Comparison of ENCODE assay signal across 14 mouse cellular contexts in the genomic region with DNA sequence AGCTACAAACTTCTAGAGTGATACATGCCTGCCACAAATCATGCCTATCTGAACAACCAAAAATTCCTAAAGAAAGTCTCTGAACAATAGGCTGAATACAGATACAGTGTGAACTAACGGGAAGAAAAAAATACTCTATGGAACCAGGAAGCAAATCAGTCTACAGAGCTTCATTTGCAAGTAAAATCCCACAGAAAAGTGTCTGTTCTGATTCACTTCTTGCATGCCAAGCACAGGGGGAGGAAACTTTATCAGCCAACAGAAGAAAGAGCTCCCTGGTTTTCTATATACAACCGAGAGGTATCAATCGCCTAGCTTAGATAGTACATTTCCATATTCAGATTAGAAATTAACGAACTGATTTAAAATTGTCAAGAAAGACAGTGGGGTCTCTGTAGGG. TPM values are rescaled to one million over a fixed set of nuclear protein-coding genes. Genes with fewer than 3 reads are reported as not detected.
A peak's percentile ranks its signal among the peaks of the same experiment; 100 is the strongest.
DNase-seq lines count a peak whose midpoint lies in the region; ATAC-seq and TF ChIP-seq lines count a peak whose summit lies in the region.
"Had no signal": no experiment of that assay in that cellular context is flagged by ENCODE, and none has a peak within 500 bp of the region (broad histone marks: within the 10 kb centered on the region; RNA-seq: fewer than 3 reads in every experiment).

No protein-coding gene starts in this region.

- peaks cover 17% of the 10 kb centered on the region for H3K4me1 ChIP-seq in forebrain, embryonic 14.5 days (ENCODE audit: control insufficient read depth, insufficient read depth, low read length)
- H3K4me1 ChIP-seq in hindbrain, embryonic 16.5 days (ENCODE audit: control insufficient read depth, insufficient read depth, low read depth, low read length), result no peaks in the 10 kb centered on the region
- H3K4me1 ChIP-seq in neural tube, embryonic 13.5 days (replicated peaks), result peaks cover 15% of the 10 kb centered on the region
- H3K4me1 ChIP-seq: embryonic facial prominence, embryonic 15.5 days; liver, embryonic 12.5 days had no signal

- peak; percentile 65 for ATAC-seq in forebrain, embryonic 14.5 days
- peak; percentile 49; the same call in 1 of the 2 replicates for ATAC-seq in hindbrain, embryonic 16.5 days
- ATAC-seq in neural tube, embryonic 13.5 days (ENCODE audit: low read depth), result no peak
- ATAC-seq: liver, embryonic 12.5 days; lung, postnatal 0 days had no signal

- WGBS in forebrain, embryonic 14.5 days, result 9% methylated on average over 4 of the region's 4 CpGs
- WGBS in hindbrain, embryonic 16.5 days, result 27% methylated on average over 4 of the region's 4 CpGs
- WGBS in neural tube, embryonic 13.5 days, result 32% methylated on average over 4 of the region's 4 CpGs

- H3K27me3 ChIP-seq in forebrain, embryonic 14.5 days (replicated peaks; ENCODE audit: control insufficient read depth, insufficient read depth, low read length), result no peaks in the 10 kb centered on the region
- no peaks in the 10 kb centered on the region for H3K27me3 ChIP-seq in hindbrain, embryonic 16.5 days (replicated peaks; ENCODE audit: control insufficient read depth, insufficient read depth, low read length)
- no peaks in the 10 kb centered on the region for H3K27me3 ChIP-seq in neural tube, embryonic 13.5 days
- H3K27me3 ChIP-seq: embryonic facial prominence, embryonic 15.5 days; liver, embryonic 12.5 days had no signal

- no peak for TF ChIP-seq CTCF in layer of hippocampus, adult 2 months (conservative IDR thresholded peaks at IDR 0.05)

- peak overlapping the region; percentile 64; the same call in 1 of the 2 replicates for H3K27ac ChIP-seq in layer of hippocampus, adult 2 months
- peak overlapping the region; percentile 85 for H3K27ac ChIP-seq in forebrain, embryonic 14.5 days (ENCODE audit: low read depth, low read length)
- H3K27ac ChIP-seq in hindbrain, embryonic 16.5 days (ENCODE audit: low read depth, low read length), result peak overlapping the region; percentile 70
- peak overlapping the region; percentile 86 for H3K27ac ChIP-seq in neural tube, embryonic 13.5 days (replicated peaks)
- H3K27ac ChIP-seq: embryonic facial prominence, embryonic 15.5 days; liver, embryonic 12.5 days had no signal

- peak overlapping the region; percentile 42 for H3K4me2 ChIP-seq in forebrain, embryonic 14.5 days (ENCODE audit: low read length)
- no peak overlapping the region; the same call in 1 of the 2 replicates for H3K4me2 ChIP-seq in hindbrain, embryonic 16.5 days (ENCODE audit: low read length)
- H3K4me2 ChIP-seq in neural tube, embryonic 13.5 days, result peak overlapping the region; percentile 46
- H3K4me2 ChIP-seq: embryonic facial prominence, embryonic 15.5 days; liver, embryonic 12.5 days had no signal

- H3K9me3 ChIP-seq in forebrain, embryonic 14.5 days (replicated peaks; ENCODE audit: control insufficient read depth, low read length), result no peaks in the 10 kb centered on the region
- H3K9me3 ChIP-seq in hindbrain, embryonic 16.5 days (ENCODE audit: control insufficient read depth, low read length), result no peaks in the 10 kb centered on the region
- no peaks in the 10 kb centered on the region for H3K9me3 ChIP-seq in neural tube, embryonic 13.5 days
- H3K9me3 ChIP-seq: embryonic facial prominence, embryonic 15.5 days; liver, embryonic 12.5 days had no signal

- peak overlapping the region; percentile 10; the same call in 1 of the 2 replicates for H3K4me3 ChIP-seq in layer of hippocampus, adult 2 months
- no peak overlapping the region for H3K4me3 ChIP-seq in forebrain, embryonic 14.5 days (ENCODE audit: low read depth, low read length)
- no peak overlapping the region for H3K4me3 ChIP-seq in hindbrain, embryonic 16.5 days (ENCODE audit: low read length)
- H3K4me3 ChIP-seq in neural tube, embryonic 13.5 days, result no peak overlapping the region
- H3K4me3 ChIP-seq: embryonic facial prominence, embryonic 15.5 days; liver, embryonic 12.5 days had no signal

- peak in 1 of 2 experiments; percentile 41 for DNase-seq in layer of hippocampus, adult 2 months (ENCODE audit: low spot score in 2 of 2)
- DNase-seq in layer of hippocampus, postnatal 36 days, result no peak
- peak; percentile 70 for DNase-seq in forebrain, embryonic 14.5 days (ENCODE audit: low spot score)
- no peak for DNase-seq in adrenal gland, adult 8-10 months
- DNase-seq in kidney, adult 18-20 months, result no peak
- DNase-seq in gastrocnemius, adult 18-20 months (ENCODE audit: low spot score), result no peak
- DNase-seq: heart, postnatal 10 days; kidney, adult 9 months had no signal

- H3K9ac ChIP-seq in forebrain, embryonic 14.5 days (ENCODE audit: low read length), result peak overlapping the region; percentile 54; the same call in 1 of the 2 replicates
- H3K9ac ChIP-seq in hindbrain, embryonic 16.5 days (ENCODE audit: low read depth, low read length), result no peak overlapping the region
- no peak overlapping the region for H3K9ac ChIP-seq in neural tube, embryonic 13.5 days
- H3K9ac ChIP-seq: embryonic facial prominence, embryonic 15.5 days; liver, embryonic 12.5 days had no signal

- 0 out of 2 replicates have a peak, but pooled peaks cover 4% of the 10 kb centered on the region for H3K36me3 ChIP-seq in forebrain, embryonic 14.5 days (ENCODE audit: control insufficient read depth, insufficient read depth, low read length)
- H3K36me3 ChIP-seq in hindbrain, embryonic 16.5 days (ENCODE audit: control insufficient read depth, insufficient read depth, low read length), result no peaks in the 10 kb centered on the region
- H3K36me3 ChIP-seq in neural tube, embryonic 13.5 days, result no peaks in the 10 kb centered on the region
- H3K36me3 ChIP-seq: embryonic facial prominence, embryonic 15.5 days; liver, embryonic 12.5 days had no signal

RNA-seq across cellular contexts. Expression of gene Rnf180, which starts 43.8 kb away (rescaled TPM):
- total RNA-seq in layer of hippocampus, adult 2 months (2021), result 10 to 100 TPM; 17.3 to 18.8 TPM
- total RNA-seq in layer of hippocampus, postnatal 36 days (2021), result 10 to 100 TPM; 17.8 to 19.6 TPM
- polyA plus RNA-seq in forebrain, embryonic 14.5 days (2014; fragmentation: Nextera tagmentation; extraction: Ambion mirVana), result 35.6 and 42.2 TPM in 2 replicates
- polyA plus RNA-seq in hindbrain, embryonic 16.5 days (2015; fragmentation: Nextera tagmentation; extraction: Ambion mirVana), result 40.0 and 42.0 TPM in 2 replicates
- polyA plus RNA-seq in neural tube, embryonic 13.5 days (2015; fragmentation: Nextera tagmentation; extraction: Ambion mirVana), result 22.5 and 22.6 TPM in 2 replicates
- 10 to 100 TPM in 2 of 4 experiments, 1 to 10 TPM in 2; 4.7 to 15.5 (median 9.9) TPM for total RNA-seq in adrenal gland, adult 8-10 months (2022)
- total RNA-seq in gastrocnemius, adult 18-20 months (2021), result under 1 TPM; 0.14 to 0.21 TPM
- total RNA-seq: monocyte, adult 5-6 weeks had no signal

Comparison
In these comparisons a context has a peak if more than half of its experiments do, and no peak if none do; other contexts are left out.
1. RNA of gene Rnf180, which starts 43.8 kb away (total RNA-seq): 17.8 to 19.6 TPM in layer of hippocampus, postnatal 36 days, 17.3 to 18.8 TPM in layer of hippocampus, adult 2 months and 4.7 to 15.5 TPM in adrenal gland, adult 8-10 months; 0.14 to 0.21 TPM in gastrocnemius, adult 18-20 months; every median in the first group is over 4 times any median in the second.
2. Peak in every context shown above with its lines, with median percentiles within 50 percentile points of each other: H3K27ac ChIP-seq.